Mouse (Mus musculus): ENCODE data around the gene Vhl.
A peak's percentile ranks its signal among the peaks of the same experiment; 100 is the strongest.
"Not testable (repeated sequence)": the region's sequence is repeated elsewhere in the genome, so short reads cannot be mapped to it uniquely, and the experiment has no call there.

The Vhl gene

GRCm38 (mm10) chr6:113660492-113661352, 37.0 kb downstream of the Vhl start:
- DNase-seq (ENCODE audit: low spot score in 2 of 2): no peak

- DNase-seq (ENCODE audit: low spot score in 2 of 2): no peak
These were observed 37.8 kb downstream of the Vhl start for GRCm38 (mm10) chr6:113661353-113662241.

DNA sequence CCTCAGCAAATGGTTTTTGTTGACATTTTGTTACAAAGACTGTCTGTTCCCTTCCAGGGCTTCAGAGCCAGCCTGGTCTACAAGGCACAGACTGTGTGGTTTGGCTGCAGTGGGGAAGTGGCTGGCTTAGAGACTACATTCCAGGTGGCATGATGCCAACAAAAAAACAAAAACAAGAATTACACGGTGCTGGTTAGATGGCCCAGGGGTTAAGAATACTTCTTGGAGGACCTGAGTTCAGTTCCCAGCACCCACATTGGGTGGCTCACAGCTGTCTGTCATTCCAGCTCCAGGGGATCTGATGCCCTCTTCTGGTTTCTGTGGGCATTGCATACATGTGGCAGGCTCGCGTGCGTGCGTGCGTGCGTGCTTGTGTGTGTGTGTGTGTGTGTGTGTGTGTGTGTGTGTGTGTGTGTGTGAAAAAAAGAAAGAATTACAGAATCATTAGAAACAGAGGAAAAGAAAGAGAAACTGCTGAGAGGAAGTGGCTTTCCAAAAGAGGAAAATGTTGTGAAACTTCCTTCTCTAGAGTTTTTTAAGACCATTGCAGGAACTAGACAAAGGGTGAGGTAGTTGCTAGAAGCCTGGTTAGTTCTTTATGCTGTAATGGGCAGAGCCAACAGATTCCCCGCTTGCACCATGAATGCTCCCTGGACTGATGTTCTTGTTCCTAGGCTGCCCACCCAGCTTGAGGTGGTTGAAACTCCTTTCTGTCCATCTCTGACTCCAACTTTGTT, 39.4 kb downstream of the Vhl start:
- no peak for DNase-seq (ENCODE audit: low spot score in 2 of 2)

- DNase-seq (ENCODE audit: low spot score in 2 of 2): no peak
These were observed 40.5 kb downstream of the Vhl start for GRCm38 (mm10) chr6:113664305-113664704.

- no peak for DNase-seq (ENCODE audit: low spot score in 2 of 2)
These were observed 43.9 kb downstream of the Vhl start for GRCm38 (mm10) chr6:113667611-113668122.

- peak in 1 of 2 experiments; percentile 48 for DNase-seq (ENCODE audit: low spot score in 2 of 2)
These were observed 44.8 kb downstream of the Vhl start for GRCm38 (mm10) chr6:113668287-113669154.

DNA sequence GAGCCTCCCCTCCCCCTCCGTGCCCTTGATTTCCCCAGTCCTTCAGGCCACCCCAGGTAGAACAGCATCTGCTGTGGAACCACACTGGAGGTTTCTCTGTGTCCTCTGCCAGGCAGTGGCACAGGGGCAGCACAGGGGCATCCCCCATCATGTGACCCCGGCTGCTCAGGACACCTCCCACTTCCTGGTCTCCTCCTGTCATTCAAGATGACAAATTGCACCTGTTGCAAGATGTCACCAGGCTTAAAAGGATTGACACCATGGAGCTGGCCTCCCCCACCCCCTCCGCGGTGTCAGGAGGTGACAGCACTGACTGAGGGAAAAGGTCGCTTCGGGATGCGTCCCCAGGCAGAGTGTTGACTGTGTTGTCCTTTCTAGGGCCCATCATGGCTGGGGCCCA, 46.1 kb downstream of the Vhl start:
- no peak for DNase-seq (ENCODE audit: low spot score in 2 of 2)

GRCm38 (mm10) chr6:113672029-113672428, 48.3 kb downstream of the Vhl start:
- not testable (repeated sequence) for DNase-seq (ENCODE audit: low spot score in 2 of 2)

DNA sequence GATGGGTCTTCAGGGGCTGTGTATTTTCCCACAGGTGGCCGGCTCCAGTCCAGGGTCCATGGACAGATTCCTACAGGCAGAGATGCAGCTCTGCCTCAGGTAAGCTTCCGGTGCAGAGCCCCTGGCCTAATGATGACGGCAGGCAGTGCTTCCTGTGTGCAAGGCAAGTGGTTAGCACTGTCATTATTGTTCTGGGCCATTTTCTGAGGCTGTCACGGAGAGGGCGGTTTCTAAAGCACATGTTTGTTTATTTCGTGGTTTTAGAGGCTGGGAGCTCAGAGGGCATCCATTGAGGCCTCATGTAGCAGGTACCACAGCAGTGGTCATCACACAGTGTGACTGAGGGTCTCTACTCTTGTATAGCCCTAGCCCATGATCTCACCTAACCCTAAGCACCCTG, 49.2 kb downstream of the Vhl start:
- no peak for DNase-seq (ENCODE audit: low spot score in 2 of 2)

DNA sequence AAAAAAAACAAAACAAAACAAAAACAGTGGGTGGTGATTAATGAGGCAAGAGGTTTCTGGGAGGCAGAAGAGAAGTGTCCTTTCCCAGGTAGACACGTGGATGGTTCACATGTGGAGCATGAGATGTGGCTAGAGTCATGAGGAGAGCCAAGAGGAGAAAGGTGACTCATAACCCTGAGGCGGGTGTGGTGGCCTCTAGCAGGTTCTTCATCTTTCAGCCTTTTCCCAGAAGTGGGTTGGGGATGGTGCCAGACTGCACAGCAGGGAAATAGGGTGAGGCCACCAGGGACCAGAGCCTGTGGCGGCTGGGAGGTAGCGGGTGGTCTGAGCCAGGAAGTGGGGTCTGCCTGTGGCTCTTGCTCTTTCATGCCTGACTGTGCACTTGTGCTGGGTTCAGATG, 51.5 kb downstream of the Vhl start:
- DNase-seq (ENCODE audit: low spot score in 2 of 2): no peak

- DNase-seq (ENCODE audit: low spot score in 2 of 2): no peak
These were observed 52.2 kb downstream of the Vhl start for GRCm38 (mm10) chr6:113675991-113676390.

GRCm38 (mm10) chr6:113677070-113677734, 53.4 kb downstream of the Vhl start:
- DNase-seq (ENCODE audit: low spot score in 2 of 2): no peak

- no peak for DNase-seq (ENCODE audit: low spot score in 2 of 2)
These were observed 54.7 kb downstream of the Vhl start for GRCm38 (mm10) chr6:113678246-113679012.

GRCm38 (mm10) chr6:113679993-113680566, 56.3 kb downstream of the Vhl start:
- DNase-seq (ENCODE audit: low spot score in 2 of 2): no peak

Data from urinary bladder, postnatal 4 days (tissue).